Mouse (Mus musculus) stomach, embryonic 16.5 days (tissue): ENCODE measurements around the gene Crybb1. TPM values are rescaled to one million over a fixed set of nuclear protein-coding genes. Genes with fewer than 3 reads are reported as not detected.

ENCODE experiments used
- ATAC-seq: fragments of 200-750 bp; cut with Nextera tagmentation; 2 replicates; pipeline ENCODE4 v1.8.0; 2017; ENCODE audit warnings: moderate number of reproducible peaks, moderate TSS enrichment; ENCODE audit not compliant: insufficient read depth, low FRiP score
- H3K27ac ChIP-seq: fragments of 300-500 bp; sonication (generic); 2 replicates; pipeline ENCODE4 v1.5.1; 2014; ENCODE audit warnings: low read length
- H3K27me3 ChIP-seq: fragments of 300-500 bp; sonication (generic); 2 replicates; pipeline ENCODE4 v1.6.1; 2014; ENCODE audit warnings: low read length, control low read depth, mixed read lengths; ENCODE audit not compliant: control insufficient read depth, insufficient read depth
- H3K36me3 ChIP-seq: fragments of 300-500 bp; sonication (generic); 2 replicates; pipeline ENCODE4 v1.6.1; 2014; ENCODE audit warnings: low read length; ENCODE audit not compliant: control insufficient read depth, insufficient read depth
- H3K4me1 ChIP-seq: fragments of 300-500 bp; sonication (generic); 2 replicates; pipeline ENCODE4 v1.6.1; 2014; ENCODE audit warnings: low read length, control low read depth, mixed read lengths; ENCODE audit not compliant: control insufficient read depth, insufficient read depth
- H3K4me2 ChIP-seq: fragments of 300-500 bp; sonication (generic); 2 replicates; pipeline ENCODE4 v1.6.1; 2014; ENCODE audit warnings: low read depth, low read length, mixed read lengths
- H3K4me3 ChIP-seq: fragments of 300-500 bp; sonication (generic); replicated peaks from 2 replicates; pipeline ENCODE4 v1.5.1; 2014; ENCODE audit warnings: mild to moderate bottlenecking, low read length
- H3K9ac ChIP-seq: fragments of 300-500 bp; sonication (generic); 2 replicates; pipeline ENCODE4 v1.6.1; 2014; ENCODE audit warnings: low read length
- H3K9me3 ChIP-seq: fragments of 300-500 bp; sonication (generic); replicated peaks from 2 replicates; pipeline ENCODE4 v1.6.1; 2016; ENCODE audit warnings: low read length, control low read depth; ENCODE audit not compliant: control insufficient read depth
- WGBS: fragments of 180-500 bp; shearing (Covaris S2); extraction: QIAGEN DNeasy Blood & Tissue Kit; methylation state at CpG from one replicate; pipeline ENCODE4 v1.1.7; 2014; 5-methylcytosine and 5-hydroxymethylcytosine counted together
- polyA plus RNA-seq: library from polyadenylated mRNA; unstranded; fragments of >200 nt; fragmentation: Nextera tagmentation; extraction: Ambion mirVana; gene quantifications from 2 replicates; pipeline ENCODE4 v1.2.1, GENCODE M21; 2015

Crybb1 gene
- polyA plus RNA-seq, 1 experiment from 2014 or later, result 4.1 TPM

GRCm38 (mm10) chr5:112298226-112298988, 42.8 kb downstream of the Crybb1 start:
- ATAC-seq, result peak; percentile 55; the same call in 1 of the 2 replicates
- Histone ChIP-seq H3K9ac (peak overlapping the region; percentile 31; the same call in 1 of the 2 replicates), H3K36me3 (no peaks in the 10 kb centered on the region), H3K4me1 (peaks cover 25% of the 10 kb centered on the region), H3K27me3 (no peaks in the 10 kb centered on the region), H3K4me2 (no peak overlapping the region), H3K27ac (peak overlapping the region; percentile 58), H3K4me3 (no peak overlapping the region), H3K9me3 (no peaks in the 10 kb centered on the region)
- WGBS, result 80% methylated on average over 12 of the region's 12 CpGs

GRCm38 (mm10) chr5:112299399-112299798, 43.8 kb downstream of the Crybb1 start:
- no peak for ATAC-seq
- no peak overlapping the region for H3K4me3 ChIP-seq
- peaks cover 25% of the 10 kb centered on the region for H3K4me1 ChIP-seq
- H3K9me3 ChIP-seq, result no peaks in the 10 kb centered on the region
- no peak overlapping the region for H3K4me2 ChIP-seq
- no peak overlapping the region for H3K9ac ChIP-seq
- 77% methylated on average over 4 of the region's 4 CpGs for WGBS
- H3K27ac ChIP-seq, result no peak overlapping the region
- no peaks in the 10 kb centered on the region for H3K27me3 ChIP-seq
- no peaks in the 10 kb centered on the region for H3K36me3 ChIP-seq

- H3K9ac ChIP-seq, result no peak overlapping the region
- no peak overlapping the region for H3K27ac ChIP-seq
- H3K9me3 ChIP-seq, result no peaks in the 10 kb centered on the region
- H3K4me1 ChIP-seq, result peaks cover 25% of the 10 kb centered on the region
- H3K27me3 ChIP-seq, result no peaks in the 10 kb centered on the region
- 83% methylated on average over 2 of the region's 2 CpGs for WGBS
- H3K4me2 ChIP-seq, result no peak overlapping the region
- no peak overlapping the region for H3K4me3 ChIP-seq
- no peaks in the 10 kb centered on the region for H3K36me3 ChIP-seq
- no peak for ATAC-seq
Observed at GRCm38 (mm10) chr5:112300112-112300511, 44.5 kb downstream of the Crybb1 start.

- WGBS, result 75% methylated on average over 6 of the region's 6 CpGs
- no peak overlapping the region for H3K27ac ChIP-seq
- peaks cover 25% of the 10 kb centered on the region for H3K4me1 ChIP-seq
- H3K27me3 ChIP-seq, result no peaks in the 10 kb centered on the region
- H3K4me3 ChIP-seq, result no peak overlapping the region
- H3K9ac ChIP-seq, result no peak overlapping the region
- H3K9me3 ChIP-seq, result no peaks in the 10 kb centered on the region
- no peak overlapping the region for H3K4me2 ChIP-seq
- no peaks in the 10 kb centered on the region for H3K36me3 ChIP-seq
- ATAC-seq, result no peak
Observed at GRCm38 (mm10) chr5:112300721-112301308, 45.2 kb downstream of the Crybb1 start.

- Histone ChIP-seq H3K27ac (peak overlapping the region; percentile 48), H3K27me3 (no peaks in the 10 kb centered on the region), H3K9ac (no peak overlapping the region), H3K4me1 (peaks cover 23% of the 10 kb centered on the region), H3K9me3 (no peaks in the 10 kb centered on the region), H3K4me2 (no peak overlapping the region), H3K36me3 (no peaks in the 10 kb centered on the region), H3K4me3 (no peak overlapping the region)
- WGBS, result 86% methylated on average over 4 of the region's 4 CpGs
- ATAC-seq, result no peak
Observed at GRCm38 (mm10) chr5:112301694-112302093, 46.1 kb downstream of the Crybb1 start.

- H3K4me1 ChIP-seq, result peaks cover 18% of the 10 kb centered on the region
- H3K4me2 ChIP-seq, result no peak overlapping the region
- no peaks in the 10 kb centered on the region for H3K27me3 ChIP-seq
- peak overlapping the region; percentile 15; the same call in 1 of the 2 replicates for H3K9ac ChIP-seq
- H3K27ac ChIP-seq, result peak overlapping the region; percentile 78
- no peak overlapping the region for H3K4me3 ChIP-seq
- no peaks in the 10 kb centered on the region for H3K36me3 ChIP-seq
- peak; percentile 89 for ATAC-seq
- H3K9me3 ChIP-seq, result no peaks in the 10 kb centered on the region
- 55% methylated on average over 5 of the region's 5 CpGs for WGBS
Observed at GRCm38 (mm10) chr5:112302310-112302709, 46.7 kb downstream of the Crybb1 start.

GRCm38 (mm10) chr5:112305842-112306241, 50.2 kb downstream of the Crybb1 start:
- Histone ChIP-seq H3K36me3 (peaks cover 16% of the 10 kb centered on the region; the same call in 1 of the 2 replicates), H3K4me2 (no peak overlapping the region), H3K4me1 (peaks cover 12% of the 10 kb centered on the region; the same call in 1 of the 2 replicates), H3K27ac (no peak overlapping the region), H3K9ac (no peak overlapping the region), H3K27me3 (no peaks in the 10 kb centered on the region), H3K4me3 (no peak overlapping the region), H3K9me3 (no peaks in the 10 kb centered on the region)
- no peak for ATAC-seq
- 78% methylated on average over 5 of the region's 5 CpGs for WGBS

- Histone ChIP-seq H3K27ac (no peak overlapping the region), H3K4me2 (no peak overlapping the region), H3K4me1 (no peaks in the 10 kb centered on the region), H3K36me3 (peaks cover 15% of the 10 kb centered on the region; the same call in 1 of the 2 replicates), H3K9ac (no peak overlapping the region), H3K27me3 (no peaks in the 10 kb centered on the region), H3K4me3 (no peak overlapping the region), H3K9me3 (no peaks in the 10 kb centered on the region)
- WGBS, result 78% methylated on average over 11 of the region's 11 CpGs
- no peak for ATAC-seq
Observed at GRCm38 (mm10) chr5:112313222-112313885, 57.7 kb downstream of the Crybb1 start.

GRCm38 (mm10) chr5:112316468-112316867, 60.9 kb downstream of the Crybb1 start:
- Histone ChIP-seq H3K4me3 (no peak overlapping the region), H3K27me3 (no peaks in the 10 kb centered on the region), H3K4me2 (no peak overlapping the region), H3K9ac (no peak overlapping the region), H3K4me1 (no peaks in the 10 kb centered on the region), H3K9me3 (no peaks in the 10 kb centered on the region), H3K36me3 (peaks cover 3% of the 10 kb centered on the region; the same call in 1 of the 2 replicates), H3K27ac (no peak overlapping the region)
- WGBS, result 78% methylated on average over 5 of the region's 5 CpGs
- no peak for ATAC-seq
